Mouse (Mus musculus) liver (tissue): ENCODE data around the gene Tmem235.
"Not testable (repeated sequence)": the region's sequence is repeated elsewhere in the genome, so short reads cannot be mapped to it uniquely, and the experiment has no call there.

Source experiments
- DNase-seq: peaks from one replicate; pipeline ENCODE4 v3.0.0-alpha.2; 2020; ENCODE audit warnings: mixed read lengths

The Tmem235 gene

GRCm38 (mm10) chr11:117860601-117861000, at the start of gene Tmem235:
Gene Tmem235, plus strand, starts transcription at chr11:117860752.
- DNase-seq: no peak

DNA sequence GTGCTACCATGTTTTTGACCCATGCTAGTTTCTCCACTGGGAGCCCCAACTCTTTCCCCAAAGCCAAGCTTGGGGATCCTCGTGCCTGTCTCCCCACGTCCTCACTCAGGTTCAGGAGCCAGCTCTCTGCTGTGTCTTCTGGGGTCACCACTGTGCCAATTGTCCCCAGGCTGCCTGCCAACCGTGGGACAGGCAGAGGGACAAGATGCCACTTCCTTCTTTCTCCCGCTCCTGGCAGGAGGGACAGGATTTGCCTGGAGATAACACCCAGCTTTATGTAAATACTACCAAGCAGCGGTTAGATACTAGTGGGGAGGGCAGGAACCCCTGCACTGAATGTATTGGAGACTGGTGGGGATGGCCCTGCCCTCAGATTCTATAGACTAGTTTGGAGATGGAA, 46.7 kb upstream of the Tmem235 start:
- DNase-seq: no peak

GRCm38 (mm10) chr11:117814704-117815366, 45.7 kb upstream of the Tmem235 start:
- DNase-seq: no peak

DNA sequence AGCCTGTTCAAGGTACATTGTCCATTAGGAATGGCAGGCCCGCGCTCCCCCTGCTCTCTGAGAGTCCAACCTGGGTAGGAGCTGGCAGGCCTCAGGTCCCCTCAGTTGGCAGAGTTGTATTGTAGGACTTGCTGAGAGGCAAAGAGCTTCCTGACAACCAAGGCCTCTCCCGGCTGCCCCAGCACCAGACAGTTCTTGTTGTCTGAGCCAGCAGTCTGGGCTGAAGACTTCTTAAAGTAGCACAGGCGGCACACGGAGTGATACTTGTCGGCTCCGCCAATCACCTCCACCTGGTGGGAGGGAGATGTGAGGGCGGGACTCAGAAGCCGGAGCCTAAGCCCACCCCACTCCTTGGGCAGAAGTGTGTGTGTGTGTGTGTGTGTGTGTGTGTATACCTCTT, 44.7 kb upstream of the Tmem235 start:
- DNase-seq: not testable (repeated sequence)

DNA sequence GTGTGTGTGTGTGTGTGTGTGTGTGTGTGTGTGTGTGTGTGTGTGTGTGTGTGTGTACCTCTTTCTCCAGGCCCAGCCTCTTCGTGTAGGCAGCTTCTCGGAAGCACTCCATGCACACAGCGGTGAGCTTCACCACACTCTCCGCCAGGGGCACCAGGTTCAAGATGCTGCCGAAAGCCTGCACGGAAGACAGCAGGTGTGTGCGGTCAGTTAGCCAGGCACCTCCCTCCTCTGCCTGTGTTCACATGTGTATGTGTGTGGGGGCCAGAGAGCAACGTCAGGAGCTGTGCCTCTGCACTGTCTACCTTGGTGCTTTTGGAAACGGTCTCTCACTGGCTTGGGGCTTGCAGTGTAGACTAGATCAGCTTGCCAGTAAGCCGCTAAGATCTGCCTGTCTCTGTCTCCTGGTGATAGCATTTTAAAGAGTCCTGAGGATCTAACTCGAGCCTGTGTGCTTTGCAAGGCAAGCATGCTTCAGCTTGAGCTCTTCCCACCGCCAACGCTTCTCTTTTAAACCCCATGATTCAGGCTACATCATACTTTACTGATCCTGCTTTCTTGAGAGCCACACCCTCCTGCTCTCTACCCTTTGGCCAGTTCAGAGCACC, 44.1 kb upstream of the Tmem235 start:
- DNase-seq: no peak

DNA sequence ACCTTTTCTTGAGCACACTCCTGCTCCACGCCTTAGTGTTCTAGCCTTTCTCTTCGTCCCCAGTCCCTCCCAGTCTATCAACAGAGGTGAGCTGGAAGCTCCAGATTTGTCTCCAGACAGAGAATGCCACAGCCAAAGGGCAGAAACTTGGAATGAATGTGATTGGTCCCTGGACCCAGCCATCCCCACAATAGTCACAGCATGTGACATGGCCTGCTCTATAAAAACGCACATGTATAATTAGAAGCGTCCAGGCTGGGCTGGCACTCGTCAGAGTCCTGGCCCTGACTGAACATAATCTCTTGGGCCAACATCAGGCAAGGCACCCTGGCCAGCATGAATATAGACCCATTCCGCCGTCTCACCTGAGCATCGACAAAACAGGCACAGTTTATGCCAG, 41.5 kb upstream of the Tmem235 start:
- no peak for DNase-seq

GRCm38 (mm10) chr11:117820173-117820572, 40.4 kb upstream of the Tmem235 start:
- DNase-seq: no peak

GRCm38 (mm10) chr11:117821868-117822267, 38.7 kb upstream of the Tmem235 start:
- DNase-seq: no peak

DNA sequence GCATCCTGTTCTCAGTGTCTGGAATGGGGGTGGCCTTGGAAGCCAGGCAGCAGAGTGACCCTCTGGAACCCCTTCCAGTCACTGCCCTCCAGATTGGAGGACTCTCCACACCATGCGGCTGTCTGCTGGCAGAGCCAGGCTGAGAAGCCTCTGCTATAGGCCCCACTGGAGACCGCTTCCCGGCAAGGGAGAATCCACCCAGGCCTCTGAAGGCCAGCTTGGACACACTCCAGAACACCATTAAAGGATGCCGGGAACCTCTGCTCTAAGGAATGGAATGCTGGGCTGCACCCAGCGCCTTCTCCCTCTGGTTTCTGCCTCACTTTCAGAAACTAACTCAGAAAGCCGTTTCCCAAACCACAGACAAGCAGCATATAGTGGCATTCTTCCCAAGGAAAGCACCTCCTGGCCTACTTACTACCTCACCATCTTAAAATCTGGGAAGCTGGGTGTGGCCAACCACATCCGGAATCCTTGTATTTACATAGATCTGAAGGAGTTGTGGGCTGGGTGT, 37.8 kb upstream of the Tmem235 start:
- DNase-seq: no peak

DNA sequence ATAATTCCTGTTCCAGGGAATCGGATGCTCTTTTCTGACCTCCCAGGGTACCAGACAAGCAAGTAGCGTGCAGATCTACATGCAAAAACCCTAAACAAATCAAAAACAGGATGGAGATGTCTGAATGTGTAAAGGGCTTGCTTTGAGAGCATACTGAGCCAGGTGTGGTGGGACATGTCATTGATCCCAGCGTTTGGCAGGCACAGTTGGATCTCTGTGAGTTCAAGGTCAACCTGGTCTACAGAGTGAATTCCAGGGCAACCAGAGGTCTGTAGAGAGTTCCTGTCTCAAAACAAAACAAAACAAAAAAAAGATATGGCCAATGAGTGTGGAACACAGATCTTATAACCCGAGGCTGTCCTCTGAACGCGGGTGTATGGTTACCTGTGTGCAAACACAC, 37.1 kb upstream of the Tmem235 start:
- no peak for DNase-seq

DNA sequence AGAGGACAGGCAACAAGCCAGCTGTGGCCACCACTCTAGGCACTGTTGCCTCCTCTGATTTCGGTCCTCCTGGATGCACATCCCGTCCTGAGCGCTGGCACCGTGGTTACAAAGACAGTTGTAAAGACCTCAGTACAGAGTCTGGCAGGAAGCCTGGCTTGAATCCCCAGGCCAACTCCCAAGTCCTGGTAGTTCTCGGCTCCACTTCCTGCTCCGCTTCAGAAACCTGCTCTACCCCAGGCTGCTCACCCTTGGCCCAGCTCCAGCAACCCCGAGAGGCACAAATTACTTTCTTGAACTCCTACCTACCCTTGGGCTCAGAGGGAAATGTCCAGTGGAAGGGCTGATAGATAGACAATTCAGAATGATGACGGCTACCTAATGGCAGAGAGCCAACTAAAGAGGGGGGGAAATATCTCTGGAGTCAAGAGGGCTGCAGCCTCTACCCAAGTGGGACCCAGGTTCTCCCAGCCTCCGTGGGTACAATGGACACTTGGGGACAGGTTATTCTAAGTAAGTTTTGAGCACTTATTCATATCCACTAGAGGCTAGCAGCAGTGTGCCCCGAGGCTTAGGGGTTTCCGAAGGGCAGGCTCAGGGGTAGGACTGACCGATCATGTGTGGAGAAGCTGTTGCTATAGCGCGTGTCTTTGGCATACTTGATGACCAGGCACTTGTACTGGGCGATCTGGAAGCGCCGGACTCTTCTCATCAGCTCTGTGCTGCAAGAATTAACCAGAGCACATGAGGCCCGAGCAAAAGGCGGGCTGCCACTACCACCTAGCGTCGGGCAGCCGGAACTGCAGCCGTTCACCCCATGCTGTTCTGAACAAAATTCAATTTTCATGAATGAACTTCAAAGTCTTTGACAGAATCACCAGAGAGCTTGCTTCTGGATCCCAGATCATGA, 36.2 kb upstream of the Tmem235 start:
- DNase-seq: peak; percentile 86

DNA sequence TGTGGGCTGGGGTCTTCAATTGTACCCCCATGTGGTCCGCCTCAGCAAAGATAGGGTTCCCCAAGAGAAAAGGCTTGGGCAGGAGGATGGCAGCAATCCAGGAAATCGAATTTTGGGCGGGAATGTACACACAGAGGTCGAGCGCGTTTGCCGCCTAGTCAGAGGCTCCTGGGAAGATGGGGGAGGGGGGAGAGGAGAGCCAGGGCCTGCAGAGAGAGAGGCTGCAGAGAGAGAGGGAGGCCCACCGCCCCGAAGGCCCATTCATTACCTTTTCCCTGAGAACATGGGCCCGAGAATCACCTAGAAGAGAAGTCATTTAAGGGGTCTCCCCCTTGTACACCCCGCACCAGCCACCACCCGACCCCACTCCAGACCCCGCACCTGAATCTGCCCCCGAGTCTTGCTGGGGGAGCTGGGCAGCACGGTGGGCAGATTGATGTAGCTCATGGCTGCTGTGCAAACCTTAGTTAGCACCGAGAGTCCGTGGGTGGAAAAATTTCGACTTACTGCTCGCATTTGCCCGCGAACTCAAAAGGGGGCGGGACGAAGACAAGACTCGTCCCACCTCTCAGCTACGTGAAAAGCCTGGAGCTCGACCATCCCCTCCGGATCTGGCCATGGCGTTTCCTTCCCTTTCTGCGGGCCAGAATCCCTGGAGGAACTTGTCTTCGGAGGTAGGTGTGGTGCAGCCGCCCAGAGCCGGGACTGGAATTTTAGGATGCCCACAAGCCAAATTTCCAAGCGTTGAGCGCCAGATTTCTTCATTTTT, 35.0 kb upstream of the Tmem235 start, which contains the start of the genes Afmid and Tk1:
Gene Afmid (plus strand): TSS at position 592 of the 769 bp plus-strand sequence.
Gene Tk1 (minus strand): TSS at position 760 of the 769 bp plus-strand sequence.
- DNase-seq: peak; percentile 89

- peak; percentile 17 for DNase-seq
Observed at GRCm38 (mm10) chr11:117826164-117826563, 34.4 kb upstream of the Tmem235 start.

DNA sequence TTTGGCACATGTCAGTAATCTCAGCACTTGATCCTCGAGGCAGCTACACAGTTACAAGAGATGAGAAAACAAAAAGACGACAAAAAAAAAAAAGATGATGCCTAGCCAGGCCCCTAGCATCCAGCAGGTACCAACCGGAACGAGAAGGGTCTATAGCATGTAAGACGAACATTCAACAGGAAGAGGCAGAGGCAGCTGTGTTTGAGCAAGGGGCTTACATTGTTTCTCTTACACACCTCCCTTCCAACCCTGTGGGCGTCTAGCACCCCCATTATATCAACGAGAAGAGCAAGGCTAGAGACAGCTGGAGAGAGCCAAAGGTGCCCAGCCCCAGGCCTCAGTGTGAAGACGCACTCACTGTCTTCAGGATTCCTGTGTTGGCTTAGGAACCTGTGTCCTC, 33.6 kb upstream of the Tmem235 start:
- DNase-seq: no peak

GRCm38 (mm10) chr11:117827386-117827785, 33.2 kb upstream of the Tmem235 start:
- no peak for DNase-seq

DNA sequence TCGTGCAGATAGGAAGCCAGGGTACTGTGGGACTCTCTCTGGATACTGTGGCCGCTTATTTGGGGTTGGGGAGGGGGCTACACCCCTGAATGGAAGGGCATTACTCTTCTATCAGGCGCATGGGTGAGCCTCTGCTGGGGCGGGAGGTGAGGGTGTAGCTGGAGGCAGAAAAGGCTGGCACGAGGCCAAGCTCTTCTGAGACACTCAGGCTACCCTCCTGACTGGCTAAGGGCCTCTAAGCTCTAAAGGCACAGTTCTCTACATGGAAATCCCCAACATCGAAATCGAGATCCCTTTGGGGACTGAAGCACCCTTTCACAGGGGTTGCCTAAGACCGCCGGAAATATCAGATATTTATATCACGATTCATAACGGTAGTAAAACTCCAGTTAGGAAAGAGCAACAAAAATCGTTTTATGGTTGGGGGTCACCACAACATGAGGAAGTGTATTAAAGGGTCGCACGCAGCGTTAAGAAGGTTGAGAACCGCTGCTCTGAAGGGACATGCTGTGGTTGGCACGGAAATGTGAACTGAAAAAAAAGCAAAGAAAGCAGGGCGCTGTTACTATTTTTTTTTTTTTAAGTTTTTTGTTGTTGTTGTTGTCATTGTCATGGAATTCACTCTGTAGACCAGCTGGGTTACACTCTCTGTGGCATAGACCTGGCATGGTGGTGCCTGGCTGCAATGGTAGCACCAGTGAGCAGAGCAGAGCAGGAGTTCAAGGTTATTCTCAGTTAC, 32.2 kb upstream of the Tmem235 start:
- peak; percentile 59 for DNase-seq

DNA sequence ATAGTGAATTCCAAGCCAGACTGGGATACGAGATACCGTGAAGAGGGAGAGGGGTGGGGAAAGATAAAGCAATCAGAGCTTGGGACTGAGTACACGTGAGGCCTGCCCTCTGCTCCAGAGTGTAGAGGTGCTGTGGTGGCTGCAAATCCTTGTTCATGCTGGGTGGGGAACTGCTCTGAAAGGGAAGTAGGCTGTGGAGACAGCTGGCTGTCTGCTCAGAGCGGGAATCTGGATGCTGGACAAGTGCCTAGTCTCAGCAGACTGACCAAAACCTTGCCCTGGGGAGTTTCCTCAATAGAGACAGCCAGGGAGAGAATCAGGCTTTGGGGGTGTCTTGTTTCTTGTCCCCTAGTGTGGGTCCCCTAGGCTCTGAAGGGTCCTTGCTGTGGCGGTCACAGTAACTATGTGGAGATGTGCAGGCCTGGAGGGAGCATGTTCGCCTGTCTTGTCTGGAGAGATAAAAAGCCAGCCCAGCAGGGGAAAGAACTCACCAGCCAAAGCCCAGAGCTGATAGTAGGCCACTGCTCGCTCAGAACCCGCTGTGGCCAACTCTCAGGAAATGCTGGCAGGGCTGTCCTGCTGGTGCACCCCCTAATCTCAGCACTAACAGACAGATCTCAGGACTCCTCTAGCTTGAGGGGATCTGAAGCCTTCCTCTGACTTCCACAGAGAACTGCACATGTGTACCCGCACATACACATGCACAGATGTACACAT, 31.5 kb upstream of the Tmem235 start:
- DNase-seq: peak; percentile 70

- peak; percentile 21 for DNase-seq
Observed at GRCm38 (mm10) chr11:117829671-117830215, 30.8 kb upstream of the Tmem235 start.

DNA sequence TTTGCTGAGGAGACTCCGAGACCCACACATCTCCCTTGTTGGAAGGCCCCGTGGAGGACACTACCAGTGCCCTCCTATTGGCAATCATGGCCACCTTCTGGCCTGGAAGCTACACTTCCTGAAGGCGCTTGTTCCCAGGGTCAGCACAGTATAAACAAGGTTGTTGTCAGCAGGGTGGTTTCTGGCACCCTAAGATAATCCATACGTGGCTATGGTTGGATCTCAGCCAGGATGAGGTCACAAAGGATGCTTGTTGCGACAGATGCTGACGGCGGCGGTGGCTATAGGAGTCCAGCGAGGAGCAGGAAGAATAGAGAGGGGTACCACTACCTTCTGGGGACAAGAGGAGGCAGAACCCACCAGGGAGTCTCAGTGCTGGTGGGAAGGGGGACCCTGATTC, 30.2 kb upstream of the Tmem235 start:
- peak; percentile 40 for DNase-seq

DNA sequence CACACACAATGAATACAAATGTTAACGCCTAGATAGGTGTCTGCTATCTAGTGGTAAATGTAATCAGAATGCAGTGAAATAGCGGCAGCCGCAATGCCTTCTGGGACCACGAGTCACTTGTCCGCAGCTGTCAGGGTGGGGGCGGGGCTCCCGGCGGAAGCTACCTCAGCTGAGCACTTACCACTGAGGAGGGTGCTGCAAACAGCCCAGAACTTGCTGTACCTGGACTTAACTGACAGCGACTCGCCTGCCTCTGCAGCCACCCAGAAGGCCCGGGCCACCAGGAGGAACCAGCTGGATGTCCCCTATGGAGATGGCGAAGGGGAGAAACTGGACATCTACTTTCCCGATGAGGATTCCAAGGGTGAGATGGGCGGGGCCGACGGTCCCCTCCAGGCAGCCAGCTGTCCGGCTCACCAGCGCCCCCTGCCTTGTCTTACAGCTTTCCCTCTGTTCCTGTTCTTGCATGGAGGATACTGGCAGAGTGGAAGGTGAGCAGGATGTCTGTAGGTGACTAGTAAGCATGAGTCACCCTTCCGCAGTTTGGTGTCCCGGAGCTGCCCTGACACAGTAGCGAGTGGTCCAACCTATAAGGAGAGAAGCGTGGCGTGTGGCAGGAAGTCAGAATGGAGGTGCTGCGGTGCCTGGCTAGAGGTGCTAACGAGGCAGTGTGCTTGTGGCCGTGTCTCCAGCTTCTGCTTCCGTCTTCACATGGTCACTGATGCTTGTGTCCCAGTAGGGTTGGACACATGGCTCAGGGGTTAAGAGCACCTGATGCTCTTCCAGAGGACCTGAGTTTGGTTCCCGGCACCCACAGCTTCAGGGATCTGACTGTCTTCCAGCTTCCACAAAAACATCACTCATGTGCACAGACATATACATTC, 28.2 kb upstream of the Tmem235 start:
- DNase-seq: peak; percentile 96
